26 mouse cellular contexts compared by ENCODE assay signal in the genomic region with DNA sequence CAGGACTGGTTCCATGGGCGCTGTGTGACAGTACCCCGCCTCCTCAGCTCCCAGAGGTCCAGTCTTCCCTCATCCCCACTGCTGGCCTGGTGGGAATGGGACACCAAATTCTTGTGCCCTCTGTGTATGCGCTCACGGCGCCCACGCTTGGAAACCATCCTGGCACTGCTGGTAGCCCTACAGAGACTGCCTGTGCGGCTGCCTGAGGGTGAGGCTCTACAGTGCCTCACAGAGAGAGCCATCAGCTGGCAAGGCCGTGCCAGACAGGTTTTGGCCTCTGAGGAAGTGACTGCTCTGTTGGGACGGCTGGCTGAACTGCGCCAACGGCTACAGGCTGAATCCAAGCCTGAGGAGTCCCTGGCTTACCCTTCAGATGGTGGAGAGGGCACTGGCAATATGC. TPM values are rescaled to one million over a fixed set of nuclear protein-coding genes. Genes with fewer than 3 reads are reported as not detected.
DNase-seq lines count a peak whose midpoint lies in the region; ATAC-seq and TF ChIP-seq lines count a peak whose summit lies in the region.
"Had no signal": no experiment of that assay in that cellular context is flagged by ENCODE, and none has a peak within 500 bp of the region (broad histone marks: within the 10 kb centered on the region; RNA-seq: fewer than 3 reads in every experiment).

No protein-coding gene starts in this region.

- H3K27ac ChIP-seq in gastrocnemius, adult 2 months = no peak overlapping the region; the same call in 1 of the 2 replicates
- no peak overlapping the region for H3K27ac ChIP-seq in kidney, embryonic 16.5 days (ENCODE audit: low read length)
- H3K27ac ChIP-seq in midbrain, postnatal 0 days (ENCODE audit: low read depth, low read length) = no peak overlapping the region
- H3K27ac ChIP-seq in midbrain, embryonic 16.5 days (ENCODE audit: low read length) = no peak overlapping the region
- H3K27ac ChIP-seq: heart, adult 2 months; heart, embryonic 15.5 days; hindbrain, embryonic 12.5 days; limb, embryonic 12.5 days; neural tube, embryonic 13.5 days had no signal

- intact Hi-C loops in gastrocnemius, adult 2 months (cut with DNase I) = loop anchor here (5.0 kb wide), 1 partner anchor 81 kb away; no protein-coding TSS in a partner anchor

- no peak overlapping the region for H3K9ac ChIP-seq in kidney, embryonic 16.5 days (replicated peaks; ENCODE audit: low read length)
- H3K9ac ChIP-seq in midbrain, postnatal 0 days (replicated peaks; ENCODE audit: low read length, poor library complexity, severe bottlenecking) = no peak overlapping the region
- H3K9ac ChIP-seq in midbrain, embryonic 16.5 days (ENCODE audit: low read depth, low read length) = no peak overlapping the region
- H3K9ac ChIP-seq: heart, embryonic 15.5 days; hindbrain, embryonic 12.5 days; limb, embryonic 12.5 days; neural tube, embryonic 13.5 days had no signal

- peak; percentile 29; the same call in 1 of the 2 replicates for ATAC-seq in kidney, embryonic 16.5 days (ENCODE audit: low FRiP score, low TSS enrichment)
- peak; percentile 41; the same call in 1 of the 2 replicates for ATAC-seq in midbrain, postnatal 0 days (ENCODE audit: low FRiP score)
- ATAC-seq in midbrain, embryonic 16.5 days = no peak
- ATAC-seq: activated CD4-positive, CD25-positive, alpha-beta regulatory T cell, adult 4 months; forebrain, embryonic 16.5 days; intestine, postnatal 0 days had no signal

- H3K4me1 ChIP-seq in kidney, embryonic 16.5 days (ENCODE audit: insufficient read depth, low read length) = no peaks in the 10 kb centered on the region
- no peaks in the 10 kb centered on the region for H3K4me1 ChIP-seq in midbrain, postnatal 0 days (ENCODE audit: insufficient read depth, low read length)
- H3K4me1 ChIP-seq in midbrain, embryonic 16.5 days (ENCODE audit: control insufficient read depth, insufficient read depth, low read length) = no peaks in the 10 kb centered on the region
- H3K4me1 ChIP-seq: heart, embryonic 15.5 days; hindbrain, embryonic 12.5 days; limb, embryonic 12.5 days; neural tube, embryonic 13.5 days had no signal

- peak; percentile 11 for DNase-seq in cerebellum, adult 11-12 months
- no peak for DNase-seq in cerebellum, postnatal 14 days
- DNase-seq in gastrocnemius, adult 2 months = peak; percentile 17
- DNase-seq in gastrocnemius, postnatal 25 days = no peak
- no peak for DNase-seq in kidney, adult 18-20 months
- no peak for DNase-seq in midbrain, postnatal 0 days (ENCODE audit: low spot score)
- DNase-seq: adrenal gland, adult 2 months; adrenal gland, postnatal 36 days; gastrocnemius, postnatal 14 days; kidney, postnatal 25 days; lung, postnatal 36 days; right cerebral cortex, postnatal 4 days; thymus, adult 2 months; thymus, postnatal 36 days had no signal

- TF ChIP-seq CTCF in gastrocnemius, adult 2 months (IDR thresholded peaks at IDR 0.05) = no peak
- TF ChIP-seq CTCF in midbrain, postnatal 0 days (IDR thresholded peaks at IDR 0.05) = no peak

- H3K4me2 ChIP-seq in kidney, embryonic 16.5 days (replicated peaks; ENCODE audit: low read depth, low read length) = no peak overlapping the region
- no peak overlapping the region for H3K4me2 ChIP-seq in midbrain, postnatal 0 days (ENCODE audit: low read depth, low read length, poor library complexity, severe bottlenecking)
- H3K4me2 ChIP-seq in midbrain, embryonic 16.5 days (ENCODE audit: low read length) = no peak overlapping the region
- H3K4me2 ChIP-seq: heart, embryonic 15.5 days; hindbrain, embryonic 12.5 days; limb, embryonic 12.5 days; midbrain, embryonic 11.5 days; neural tube, embryonic 13.5 days had no signal

- H3K27me3 ChIP-seq in kidney, embryonic 16.5 days (ENCODE audit: insufficient read depth, low read length) = no peaks in the 10 kb centered on the region
- no peaks in the 10 kb centered on the region for H3K27me3 ChIP-seq in midbrain, postnatal 0 days (ENCODE audit: insufficient read depth, low read length)
- H3K27me3 ChIP-seq in midbrain, embryonic 16.5 days (ENCODE audit: control insufficient read depth, insufficient read depth, low read depth, low read length) = no peaks in the 10 kb centered on the region
- H3K27me3 ChIP-seq: CH12.LX; heart, embryonic 15.5 days; hindbrain, embryonic 12.5 days; limb, embryonic 12.5 days; neural tube, embryonic 13.5 days had no signal

- H3K9me3 ChIP-seq in kidney, embryonic 16.5 days (ENCODE audit: low read length) = no peaks in the 10 kb centered on the region
- H3K9me3 ChIP-seq in midbrain, postnatal 0 days (ENCODE audit: low read length) = no peaks in the 10 kb centered on the region
- no peaks in the 10 kb centered on the region for H3K9me3 ChIP-seq in midbrain, embryonic 16.5 days (replicated peaks; ENCODE audit: control insufficient read depth, low read length, poor library complexity, severe bottlenecking)
- H3K9me3 ChIP-seq: heart, embryonic 15.5 days; hindbrain, embryonic 12.5 days; limb, embryonic 12.5 days; neural tube, embryonic 13.5 days had no signal

- H3K4me3 ChIP-seq in gastrocnemius, adult 2 months = no peak overlapping the region
- no peak overlapping the region for H3K4me3 ChIP-seq in kidney, embryonic 16.5 days (ENCODE audit: low read length)
- no peak overlapping the region for H3K4me3 ChIP-seq in midbrain, postnatal 0 days (ENCODE audit: low read depth, low read length)
- no peak overlapping the region for H3K4me3 ChIP-seq in midbrain, embryonic 16.5 days (ENCODE audit: low read depth, low read length)
- H3K4me3 ChIP-seq: heart, adult 2 months; heart, embryonic 15.5 days; hindbrain, embryonic 12.5 days; limb, embryonic 12.5 days; neural tube, embryonic 13.5 days had no signal

- 94% methylated on average over 11 of the region's 11 CpGs for WGBS in kidney, embryonic 16.5 days
- WGBS in midbrain, postnatal 0 days = 96% methylated on average over 11 of the region's 11 CpGs
- 94% methylated on average over 11 of the region's 11 CpGs for WGBS in midbrain, embryonic 16.5 days

- peaks cover 93% of the 10 kb centered on the region for H3K36me3 ChIP-seq in kidney, embryonic 16.5 days (ENCODE audit: insufficient read depth, low read length)
- peaks cover 73% of the 10 kb centered on the region for H3K36me3 ChIP-seq in midbrain, postnatal 0 days (ENCODE audit: insufficient read depth, low read length)
- H3K36me3 ChIP-seq in midbrain, embryonic 16.5 days (ENCODE audit: control insufficient read depth, insufficient read depth, low read length) = peaks cover 56% of the 10 kb centered on the region

RNA-seq across cellular contexts. Expression of a gene that starts 38.4 kb away (rescaled TPM):
- 10 to 100 TPM; 19.4 to 33.7 TPM for total RNA-seq in gastrocnemius, adult 2 months (2021)
- 10 to 100 TPM; 16.8 to 26.9 TPM for total RNA-seq in gastrocnemius, postnatal 25 days (2021)
- 50.0 and 51.7 TPM in 2 replicates for polyA plus RNA-seq in kidney, embryonic 16.5 days (2015; fragmentation: Nextera tagmentation; extraction: Ambion mirVana)
- total RNA-seq in midbrain, postnatal 0 days (2014; rRNA removed) = 54.4 and 58.3 TPM in 2 replicates
- polyA plus RNA-seq in midbrain, postnatal 0 days (2015; fragmentation: Nextera tagmentation; extraction: Ambion mirVana) = 17.6 and 26.0 TPM in 2 replicates
- 33.4 and 36.6 TPM in 2 replicates for polyA plus RNA-seq in midbrain, embryonic 16.5 days (2015; fragmentation: Nextera tagmentation; extraction: Ambion mirVana)

RNA-seq across cellular contexts. Expression of a gene that starts 56.1 kb away (rescaled TPM):
- total RNA-seq in gastrocnemius, adult 2 months (2021) = 1 to 10 TPM; 1.3 to 1.6 TPM
- total RNA-seq in gastrocnemius, postnatal 25 days (2021) = 1 to 10 TPM in 1 of 2 experiments, under 1 TPM in 1; 0.72 to 1.3 TPM
- polyA plus RNA-seq in kidney, embryonic 16.5 days (2015; fragmentation: Nextera tagmentation; extraction: Ambion mirVana) = 14.3 and 17.6 TPM in 2 replicates
- 17.2 and 25.3 TPM in 2 replicates for total RNA-seq in midbrain, postnatal 0 days (2014; rRNA removed)
- 34.1 and 35.3 TPM in 2 replicates for polyA plus RNA-seq in midbrain, postnatal 0 days (2015; fragmentation: Nextera tagmentation; extraction: Ambion mirVana)
- 44.1 TPM in 2 replicates for polyA plus RNA-seq in midbrain, embryonic 16.5 days (2015; fragmentation: Nextera tagmentation; extraction: Ambion mirVana)

Comparison
In these comparisons a context has a peak if more than half of its experiments do, and no peak if none do; other contexts are left out.
1. DNase-seq: peak in cerebellum, adult 11-12 months (single experiment) and gastrocnemius, adult 2 months (single experiment); none in cerebellum, postnatal 14 days (0 of 2), gastrocnemius, postnatal 25 days (single experiment), kidney, adult 18-20 months (single experiment) and midbrain, postnatal 0 days (single experiment).